Mouse (Mus musculus) limb, embryonic 15.5 days (tissue): ENCODE results near the gene BC004004. TPM values are rescaled to one million over a fixed set of nuclear protein-coding genes. Genes with fewer than 3 reads are reported as not detected.
A peak's percentile ranks its signal among the peaks of the same experiment; 100 is the strongest.
"Not testable (repeated sequence)": the region's sequence is repeated elsewhere in the genome, so short reads cannot be mapped to it uniquely, and the experiment has no call there.

Experiments
- ATAC-seq: fragments of 200-750 bp; cut with Nextera tagmentation; 2 replicates; pipeline ENCODE4 v1.8.0; 2017; ENCODE audit warnings: low read depth, moderate TSS enrichment; ENCODE audit not compliant: insufficient number of reproducible peaks, low FRiP score, low TSS enrichment
- H3K27ac ChIP-seq: fragments of 300-500 bp; sonication (generic); 2 replicates; pipeline ENCODE4 v1.5.1; 2015; ENCODE audit warnings: moderate library complexity, mild to moderate bottlenecking, inconsistent platforms
- H3K27me3 ChIP-seq: fragments of 300-500 bp; sonication (generic); 2 replicates; pipeline ENCODE4 v1.6.1; 2015; ENCODE audit warnings: inconsistent platforms
- H3K36me3 ChIP-seq: fragments of 300-500 bp; sonication (generic); 2 replicates; pipeline ENCODE4 v1.6.1; 2015; ENCODE audit warnings: inconsistent platforms
- H3K4me1 ChIP-seq: fragments of 300-500 bp; sonication (generic); 2 replicates; pipeline ENCODE4 v1.6.1; 2015; ENCODE audit warnings: inconsistent platforms
- H3K4me2 ChIP-seq: fragments of 300-500 bp; sonication (generic); 2 replicates; pipeline ENCODE4 v1.6.1; 2015; ENCODE audit warnings: mild to moderate bottlenecking, inconsistent platforms
- H3K4me3 ChIP-seq: fragments of 300-500 bp; sonication (generic); 2 replicates; pipeline ENCODE4 v1.5.1; 2015; ENCODE audit warnings: mild to moderate bottlenecking, inconsistent platforms
- H3K9ac ChIP-seq: fragments of 300-500 bp; sonication (generic); 2 replicates; pipeline ENCODE4 v1.6.1; 2015; ENCODE audit warnings: inconsistent platforms
- H3K9me3 ChIP-seq: fragments of 300-500 bp; sonication (generic); 2 replicates; pipeline ENCODE4 v1.6.1; 2016; ENCODE audit warnings: inconsistent platforms
- WGBS: fragments of 180-500 bp; shearing (Covaris S2); methylation state at CpG from one replicate; pipeline ENCODE4 v1.1.7; 2015; 5-methylcytosine and 5-hydroxymethylcytosine counted together
- polyA plus RNA-seq: library from polyadenylated mRNA; unstranded; fragments of >200 nt; fragmentation: Nextera tagmentation; extraction: Ambion mirVana; gene quantifications from 2 replicates; pipeline ENCODE4 v1.2.1, GENCODE M21; 2015

BC004004 gene
- polyA plus RNA-seq, 1 experiment from 2014 or later: 84.1 TPM

DNA sequence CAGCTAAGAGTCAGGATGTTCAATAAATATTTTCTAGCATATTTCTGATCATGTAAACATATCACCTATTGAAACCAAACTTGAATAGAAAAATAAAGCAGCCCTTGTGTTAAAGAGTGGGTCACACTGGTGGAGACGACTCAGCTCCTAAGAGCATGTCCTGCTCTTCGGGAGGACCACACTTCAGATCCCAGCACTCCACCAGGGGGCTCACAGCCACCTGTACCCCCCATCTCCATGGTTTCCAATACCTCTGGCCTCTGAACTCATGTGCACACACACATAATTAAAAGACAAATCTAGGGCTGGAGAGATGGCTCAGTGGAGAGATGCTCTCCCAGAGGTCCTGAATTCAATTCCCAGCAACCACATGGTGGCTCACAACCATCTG lies 6.3 kb upstream of the BC004004 start:
- no peak for ATAC-seq
- Histone ChIP-seq H3K9me3 (no peaks in the 10 kb centered on the region), H3K4me3 (0 out of 2 replicates have a peak overlapping the region, but pooled peaks have one; percentile 79), H3K27ac (no peak overlapping the region), H3K9ac (no peak overlapping the region), H3K27me3 (no peaks in the 10 kb centered on the region), H3K4me1 (peaks cover 49% of the 10 kb centered on the region), H3K36me3 (peaks cover 39% of the 10 kb centered on the region), H3K4me2 (peak overlapping the region; percentile 61)
- 41% methylated on average over 2 of the region's 2 CpGs for WGBS

DNA sequence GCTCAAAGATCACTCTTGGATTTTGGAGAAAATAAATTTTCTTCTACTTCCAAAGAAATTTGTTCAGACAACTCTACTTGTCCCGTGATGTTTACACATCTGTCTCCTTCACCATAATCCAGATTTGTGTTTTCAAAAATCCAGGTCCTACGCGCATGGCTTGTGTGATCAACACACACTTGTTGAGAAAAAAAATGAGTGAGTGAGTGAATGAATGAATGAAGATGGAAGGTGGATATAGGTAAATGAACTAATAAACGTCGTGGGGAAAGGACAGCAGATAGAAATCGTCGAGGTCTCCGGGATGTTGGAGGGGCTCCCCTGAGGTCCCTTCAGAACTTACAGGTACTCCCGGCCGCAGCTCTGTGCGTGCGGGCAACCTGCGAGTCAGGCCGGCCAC lies 5.2 kb upstream of the BC004004 start:
- H3K27ac ChIP-seq: peak overlapping the region; percentile 100
- peaks cover 27% of the 10 kb centered on the region for H3K36me3 ChIP-seq
- peak overlapping the region; percentile 61 for H3K4me2 ChIP-seq
- WGBS: 0% methylated on average over 14 of the region's 14 CpGs
- H3K9me3 ChIP-seq: no peaks in the 10 kb centered on the region
- H3K4me1 ChIP-seq: peaks cover 48% of the 10 kb centered on the region
- peak overlapping the region; percentile 79 for H3K4me3 ChIP-seq
- H3K9ac ChIP-seq: peak overlapping the region; percentile 64
- H3K27me3 ChIP-seq: no peaks in the 10 kb centered on the region
- ATAC-seq: no peak

- no peaks in the 10 kb centered on the region for H3K9me3 ChIP-seq
- peaks cover 46% of the 10 kb centered on the region for H3K4me1 ChIP-seq
- H3K27ac ChIP-seq: peak within 1 kb of the TSS; percentile 100
- peak; percentile 56; the same call in 1 of the 2 replicates for ATAC-seq
- peak within 1 kb of the TSS; percentile 61 for H3K4me2 ChIP-seq
- peak within 1 kb of the TSS; percentile 64 for H3K9ac ChIP-seq
- peaks cover 21% of the 10 kb centered on the region for H3K36me3 ChIP-seq
- 6% methylated on average over 38 of the region's 38 CpGs for WGBS
- H3K27me3 ChIP-seq: no peaks in the 10 kb centered on the region
- H3K4me3 ChIP-seq: peak within 1 kb of the TSS; percentile 79
Measured at GRCm38 (mm10) chr17:29263840-29264633, 4.6 kb upstream of the BC004004 start, which contains the start of gene Ppil1. Ppil1 (minus strand) TSS chr17:29264186.

DNA sequence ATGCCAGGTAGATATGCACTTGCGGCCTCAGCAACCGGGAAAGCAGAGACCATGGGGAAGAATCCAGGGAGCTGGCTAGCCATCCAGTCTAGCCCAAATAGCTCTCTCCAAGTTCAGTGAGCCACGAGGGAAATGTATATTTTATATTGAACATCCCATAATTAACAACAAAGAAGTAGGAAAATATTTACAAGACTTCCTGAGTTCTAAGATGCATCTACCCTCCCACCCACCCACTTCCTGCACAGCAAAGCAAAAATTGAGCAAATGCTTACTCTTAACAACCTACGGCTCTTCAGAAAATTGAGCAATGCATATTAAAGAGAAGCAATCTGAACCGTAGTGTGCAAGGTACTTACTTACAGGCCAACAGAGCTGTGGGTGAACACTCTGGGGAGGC lies 3.8 kb upstream of the BC004004 start:
- H3K4me3 ChIP-seq: no peak overlapping the region
- no peaks in the 10 kb centered on the region for H3K9me3 ChIP-seq
- peaks cover 44% of the 10 kb centered on the region for H3K4me1 ChIP-seq
- peak overlapping the region; percentile 100 for H3K27ac ChIP-seq
- WGBS: 69% methylated on average over 5 of the region's 5 CpGs
- H3K27me3 ChIP-seq: no peaks in the 10 kb centered on the region
- no peak for ATAC-seq
- H3K4me2 ChIP-seq: peak overlapping the region; percentile 61
- peak overlapping the region; percentile 64; the same call in 1 of the 2 replicates for H3K9ac ChIP-seq
- peaks cover 17% of the 10 kb centered on the region for H3K36me3 ChIP-seq

- whole genome bisulfite sequencing: 94% methylated on average over 2 of the region's 2 CpGs
- ATAC-seq: not testable (repeated sequence)
Measured at GRCm38 (mm10) chr17:29267040-29267439, 1.5 kb upstream of the BC004004 start.

DNA sequence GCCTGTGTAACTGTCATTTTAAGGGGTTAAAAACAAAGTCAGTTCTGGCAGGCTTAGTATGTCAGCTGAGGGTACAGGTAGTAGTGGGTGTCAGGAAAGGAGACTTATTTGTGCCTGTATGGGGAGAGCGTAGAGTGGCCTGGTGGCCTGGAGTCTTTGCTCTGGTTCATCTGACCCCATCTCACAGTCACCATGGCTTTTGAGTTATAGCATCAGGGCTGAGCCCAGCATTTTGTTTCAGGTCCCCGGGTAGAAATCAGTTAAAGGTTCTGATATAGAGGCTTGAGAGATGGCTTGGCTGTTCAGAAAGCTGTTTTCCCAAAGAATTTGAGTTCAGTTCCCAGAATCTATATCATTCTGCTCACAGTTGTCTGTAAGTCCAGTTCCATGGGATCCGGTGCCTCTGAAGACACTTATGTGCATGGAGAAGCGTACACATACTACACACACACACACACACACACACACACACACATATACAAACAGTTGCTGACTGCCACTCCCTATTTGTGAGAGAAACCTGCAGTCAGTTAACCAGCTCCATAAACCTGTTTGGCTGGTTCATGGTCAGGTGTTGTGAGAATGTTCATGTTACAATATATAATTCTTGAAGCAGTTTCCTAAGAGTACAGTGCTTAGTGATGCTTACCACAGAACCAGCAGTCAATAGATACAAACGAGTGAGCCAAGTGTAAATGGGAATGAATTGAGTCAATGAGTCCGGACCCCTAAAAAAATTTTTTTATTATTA lies 482 bp upstream of the BC004004 start:
- WGBS: 56% methylated on average over 6 of the region's 6 CpGs

More at GRCm38 (mm10) chr17:29267040-29267439, 1.5 kb upstream of the BC004004 start:
- H3K9me3 ChIP-seq, H3K36me3 ChIP-seq, H3K4me2 ChIP-seq, H3K9ac ChIP-seq, H3K27me3 ChIP-seq, H3K27ac ChIP-seq, H3K4me3 ChIP-seq: not testable (repeated sequence)
- H3K4me1 ChIP-seq: peaks cover 35% of the 10 kb centered on the region

GRCm38 (mm10) chr17:29269349-29269706 lies 740 bp downstream of the BC004004 start:
- H3K36me3 ChIP-seq: no peaks in the 10 kb centered on the region
- peak overlapping the region; percentile 80 for H3K4me3 ChIP-seq
- peaks cover 26% of the 10 kb centered on the region for H3K4me1 ChIP-seq
- no peaks in the 10 kb centered on the region for H3K27me3 ChIP-seq
- H3K4me2 ChIP-seq: peak overlapping the region; percentile 47
- WGBS: 15% methylated on average over 10 of the region's 10 CpGs
- H3K9ac ChIP-seq: peak overlapping the region; percentile 88
- H3K9me3 ChIP-seq: no peaks in the 10 kb centered on the region
- H3K27ac ChIP-seq: peak overlapping the region; percentile 96
- ATAC-seq: no peak

More for the DNA sequence above, 482 bp upstream of the BC004004 start:
- Histone ChIP-seq H3K9me3 (no peaks in the 10 kb centered on the region), H3K27me3 (no peaks in the 10 kb centered on the region), H3K9ac (peak overlapping the region; percentile 23; the same call in 1 of the 2 replicates), H3K36me3 (no peaks in the 10 kb centered on the region), H3K4me3 (peak overlapping the region; percentile 80), H3K4me1 (peaks cover 26% of the 10 kb centered on the region), H3K27ac (peak overlapping the region; percentile 96), H3K4me2 (peak overlapping the region; percentile 47)
- ATAC-seq: peak; percentile 15; the same call in 1 of the 2 replicates

GRCm38 (mm10) chr17:29270148-29270698 lies 1.6 kb downstream of the BC004004 start:
- ATAC-seq: no peak
- peak overlapping the region; percentile 80; the same call in 1 of the 2 replicates for H3K4me3 ChIP-seq
- WGBS: 86% methylated on average over 9 of the region's 9 CpGs
- no peaks in the 10 kb centered on the region for H3K9me3 ChIP-seq
- peaks cover 23% of the 10 kb centered on the region for H3K4me1 ChIP-seq
- H3K27me3 ChIP-seq: no peaks in the 10 kb centered on the region
- H3K36me3 ChIP-seq: no peaks in the 10 kb centered on the region
- no peak overlapping the region for H3K4me2 ChIP-seq
- H3K27ac ChIP-seq: peak overlapping the region; percentile 96; the same call in 1 of the 2 replicates
- H3K9ac ChIP-seq: no peak overlapping the region

- Histone ChIP-seq H3K9ac (no peak overlapping the region), H3K4me1 (peaks cover 18% of the 10 kb centered on the region), H3K4me3 (no peak overlapping the region), H3K4me2 (no peak overlapping the region), H3K27ac (no peak overlapping the region), H3K36me3 (peaks cover 3% of the 10 kb centered on the region; the same call in 1 of the 2 replicates), H3K27me3 (no peaks in the 10 kb centered on the region), H3K9me3 (no peaks in the 10 kb centered on the region)
- 84% methylated on average over 7 of the region's 7 CpGs for WGBS
- ATAC-seq: no peak
Measured at GRCm38 (mm10) chr17:29273156-29273555, 4.6 kb downstream of the BC004004 start.

- no peak overlapping the region for H3K4me2 ChIP-seq
- no peaks in the 10 kb centered on the region for H3K27me3 ChIP-seq
- 75% methylated on average over 11 of the region's 11 CpGs for WGBS
- no peaks in the 10 kb centered on the region for H3K9me3 ChIP-seq
- peaks cover 11% of the 10 kb centered on the region; the same call in 1 of the 2 replicates for H3K36me3 ChIP-seq
- H3K4me1 ChIP-seq: peaks cover 16% of the 10 kb centered on the region
- ATAC-seq: no peak
- H3K27ac ChIP-seq: 0 out of 2 replicates have a peak overlapping the region, but pooled peaks have one; percentile 43
- no peak overlapping the region for H3K9ac ChIP-seq
- H3K4me3 ChIP-seq: no peak overlapping the region
Measured at GRCm38 (mm10) chr17:29273889-29274288, 5.3 kb downstream of the BC004004 start.

DNA sequence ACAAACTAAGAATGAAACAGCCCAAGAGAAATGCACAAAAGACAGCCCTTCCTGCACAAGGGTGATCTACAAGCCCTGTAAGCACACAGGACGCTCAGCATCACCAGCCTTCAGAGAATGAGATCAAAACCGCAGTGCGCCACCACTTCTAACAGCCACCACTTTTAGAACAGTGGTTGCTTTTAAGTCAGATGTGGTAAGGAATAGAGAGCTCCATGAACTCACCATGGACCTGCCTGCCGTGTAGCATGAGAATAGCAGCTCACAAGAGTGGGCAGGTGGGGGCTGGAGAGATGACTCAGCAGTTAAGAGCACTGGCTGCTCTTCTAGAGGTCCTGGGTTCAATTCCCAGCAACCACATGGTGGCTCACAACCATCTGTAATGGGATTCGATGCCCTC lies 11.8 kb downstream of the BC004004 start:
- Histone ChIP-seq H3K4me3 (no peak overlapping the region), H3K4me2 (no peak overlapping the region), H3K27me3 (no peaks in the 10 kb centered on the region), H3K4me1 (no peaks in the 10 kb centered on the region), H3K9me3 (no peaks in the 10 kb centered on the region), H3K36me3 (peaks cover 42% of the 10 kb centered on the region), H3K27ac (no peak overlapping the region), H3K9ac (no peak overlapping the region)
- no peak for ATAC-seq
- whole genome bisulfite sequencing: 87% methylated on average over 5 of the region's 5 CpGs
